Mouse (Mus musculus) spleen, postnatal 14 days (tissue): ENCODE results near the gene Reck.

Experiments used
- DNase-seq, 2 experiments: peaks; one replicate each; pipeline ENCODE4 v3.0.0; 2021 to 2022; ENCODE audit warnings: low spot score in 2 of 2

The Reck gene

GRCm38 (mm10) chr4:43875160-43875918 is at the start of gene Reck:
TSS of gene Reck (plus strand) at chr4:43875530.
- peak; percentile 49 to 64 for DNase-seq

GRCm38 (mm10) chr4:43828806-43829205 is 46.5 kb upstream of the Reck start:
- DNase-seq = no peak

DNA sequence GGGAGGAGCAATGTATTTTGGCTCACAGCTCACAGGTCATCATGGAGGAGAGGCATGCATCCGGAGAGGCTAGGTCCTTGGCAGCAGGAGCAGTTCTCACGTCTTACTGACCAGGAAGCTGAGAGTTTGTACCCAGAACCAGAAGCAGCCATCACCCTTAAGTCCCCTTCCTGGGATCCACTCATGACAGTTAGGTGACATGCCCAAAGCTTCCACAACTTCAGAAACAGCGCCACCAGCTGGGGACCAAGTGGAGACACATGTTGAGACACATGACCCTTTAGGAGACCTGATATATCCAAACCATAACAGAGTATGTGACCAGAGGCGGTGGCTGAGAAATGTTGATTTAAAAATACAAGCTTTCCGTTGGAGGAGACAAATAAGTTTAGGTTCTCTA is 43.3 kb upstream of the Reck start:
- DNase-seq = no peak

DNA sequence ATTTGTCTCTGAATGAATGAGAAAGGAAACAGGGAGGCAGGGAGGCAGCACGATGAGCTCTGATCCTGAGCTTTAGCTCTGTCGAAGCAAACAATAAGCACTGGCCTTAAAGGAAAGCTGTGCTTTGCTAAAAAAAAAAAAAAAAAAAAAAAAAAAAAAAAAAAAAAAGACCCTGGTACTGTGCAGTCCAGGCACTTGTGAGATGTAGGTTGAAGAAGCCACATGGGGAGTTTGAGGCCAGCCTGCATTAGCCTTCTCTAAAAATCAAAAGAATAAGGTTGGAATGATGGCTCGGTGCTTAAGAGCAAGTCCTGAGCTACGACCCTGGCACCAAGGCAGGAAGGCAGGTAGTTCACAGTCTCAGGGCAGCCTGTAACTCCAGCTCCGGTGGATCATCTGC is 41.6 kb upstream of the Reck start:
- DNase-seq = no peak

- DNase-seq = no peak
Measured at GRCm38 (mm10) chr4:43834749-43835148, 40.6 kb upstream of the Reck start.

DNA sequence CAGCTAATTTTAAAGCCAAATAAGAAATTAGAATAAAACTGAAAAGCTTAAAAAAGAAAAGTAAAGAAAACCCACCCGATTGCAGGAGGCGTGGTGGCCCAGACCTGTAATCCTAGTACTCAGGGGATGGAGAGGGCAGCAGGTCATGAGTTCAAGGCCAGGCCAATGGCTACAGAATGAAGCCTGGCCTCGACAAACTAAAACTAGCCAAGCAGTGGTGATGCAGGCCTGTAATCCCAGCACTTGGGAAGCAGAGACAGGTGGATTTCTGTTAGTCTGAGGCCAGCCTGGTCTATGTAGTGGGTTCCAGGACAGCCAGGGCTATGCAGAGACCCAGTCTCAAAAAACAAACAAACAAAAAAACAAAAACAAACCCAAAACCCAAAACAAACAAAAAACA is 37.0 kb upstream of the Reck start:
- DNase-seq = no peak

DNA sequence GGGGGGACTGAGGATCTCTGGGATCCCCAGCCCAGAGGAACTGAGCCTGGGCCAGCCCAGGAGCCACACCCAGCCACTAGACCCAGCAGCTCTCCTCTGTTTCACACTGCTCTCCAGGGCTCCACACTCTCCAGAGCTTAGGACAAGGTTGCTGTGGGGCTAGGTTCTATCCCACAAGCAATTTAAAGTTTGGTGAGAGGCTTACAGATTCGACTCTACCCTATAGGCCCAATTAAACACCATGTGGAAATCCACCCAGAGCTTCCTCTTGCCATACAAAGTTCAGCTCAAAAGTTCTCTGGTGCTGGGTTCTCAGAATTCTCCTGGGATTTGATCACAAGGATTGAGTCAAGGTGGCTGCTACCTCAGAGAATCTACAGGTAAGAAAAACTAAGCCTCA is 35.2 kb upstream of the Reck start, which contains the start of gene Olfr157:
TSS of gene Olfr157 (minus strand) at position 101 of the 400 bp plus-strand sequence.
- no peak for DNase-seq

GRCm38 (mm10) chr4:43851265-43851664 is 24.1 kb upstream of the Reck start, which contains the start of gene Olfr155:
TSS of gene Olfr155 (plus strand) at chr4:43851565.
- DNase-seq = no peak

GRCm38 (mm10) chr4:43854101-43854500 is 21.2 kb upstream of the Reck start:
- DNase-seq = no peak

GRCm38 (mm10) chr4:43859886-43860285 is 15.4 kb upstream of the Reck start:
- DNase-seq = no peak

DNA sequence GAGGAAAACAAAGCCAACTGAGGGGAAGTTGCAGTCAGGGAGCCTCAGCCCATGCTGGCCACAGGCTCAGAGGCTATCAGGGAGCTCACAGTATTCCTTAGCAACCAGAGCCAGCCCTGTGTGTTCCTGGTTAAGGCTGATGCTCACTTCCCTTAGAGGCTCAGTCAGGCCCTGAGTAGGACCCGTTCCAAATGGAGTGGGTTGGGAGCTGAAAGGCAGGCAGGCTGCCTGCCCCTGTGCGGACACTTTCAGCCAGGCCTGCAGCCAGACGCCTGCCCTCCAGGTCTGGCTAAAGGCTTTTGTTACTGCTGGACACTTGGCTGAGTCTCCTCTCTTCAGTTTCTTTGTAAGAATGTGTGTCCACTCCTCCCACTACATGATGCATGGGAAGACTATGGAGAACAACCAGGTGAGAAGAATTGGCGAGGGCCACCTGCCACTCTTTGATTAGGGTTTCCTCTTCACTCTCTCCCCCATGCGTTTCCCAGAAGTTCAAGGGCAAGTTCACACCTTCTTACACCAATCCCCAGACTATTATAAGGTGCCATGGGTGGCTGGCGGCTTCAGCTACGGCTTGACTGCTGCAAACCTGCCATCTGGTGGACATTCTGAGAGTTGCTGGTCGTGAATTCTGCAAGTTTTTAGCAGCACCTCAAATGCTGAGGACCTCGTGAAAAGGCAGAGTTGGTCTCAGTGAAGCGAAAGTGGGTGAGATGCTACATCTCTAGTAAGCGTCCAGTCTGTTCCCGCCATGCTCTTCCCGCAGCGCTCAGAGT is 14.4 kb upstream of the Reck start:
- peak in 1 of 2 experiments; percentile 32 for DNase-seq

- DNase-seq = no peak
Measured at GRCm38 (mm10) chr4:43863298-43863697, 12.0 kb upstream of the Reck start.

DNA sequence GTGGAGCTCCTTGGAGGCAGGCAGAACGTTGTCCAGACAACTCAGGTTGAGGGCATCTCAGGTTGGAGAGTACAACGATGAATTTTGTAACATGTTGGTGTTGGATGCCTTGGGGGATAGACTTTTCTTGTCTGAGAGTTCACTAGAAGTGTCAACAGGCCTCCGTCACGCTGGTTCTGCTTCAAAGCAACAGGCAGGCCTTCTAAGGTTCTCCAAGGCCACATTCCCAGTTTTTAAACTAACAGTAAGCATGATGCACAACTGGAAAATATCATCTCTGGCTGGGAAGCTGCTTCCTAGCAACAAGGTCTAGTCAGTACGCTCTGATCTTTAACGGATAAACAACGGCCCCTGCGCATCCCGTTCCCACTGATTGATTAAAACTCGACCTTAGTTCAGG is 5.5 kb upstream of the Reck start:
- DNase-seq = no peak

DNA sequence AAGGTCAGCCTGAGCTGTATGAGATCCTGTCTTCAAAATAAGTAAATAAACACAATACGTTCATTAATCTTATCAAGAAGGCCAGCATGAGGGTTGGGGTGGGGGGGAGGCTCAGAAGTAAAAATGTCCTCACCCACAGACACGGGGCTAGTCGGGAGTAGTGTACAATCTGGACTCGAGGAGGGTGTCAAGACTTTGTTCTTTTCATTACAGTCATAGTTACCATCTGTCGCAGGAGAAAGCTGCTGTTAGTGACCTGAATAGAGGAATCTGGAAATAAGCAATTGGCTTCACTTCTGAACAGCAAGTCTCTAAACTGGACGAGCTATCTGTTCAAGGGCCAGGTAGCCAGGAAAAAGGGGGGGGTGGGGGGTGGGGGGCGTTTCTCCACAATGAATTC is 829 bp upstream of the Reck start:
- no peak for DNase-seq

- no peak for DNase-seq
Measured at GRCm38 (mm10) chr4:43875919-43876411, 635 bp downstream of the Reck start.

- no peak for DNase-seq
Measured at GRCm38 (mm10) chr4:43877230-43877629, 1.9 kb downstream of the Reck start.

GRCm38 (mm10) chr4:43878121-43878776 is 2.9 kb downstream of the Reck start:
- DNase-seq = no peak

- DNase-seq = no peak
Measured at GRCm38 (mm10) chr4:43879566-43879965, 4.2 kb downstream of the Reck start.

GRCm38 (mm10) chr4:43884196-43884595 is 8.9 kb downstream of the Reck start:
- DNase-seq = no peak

DNA sequence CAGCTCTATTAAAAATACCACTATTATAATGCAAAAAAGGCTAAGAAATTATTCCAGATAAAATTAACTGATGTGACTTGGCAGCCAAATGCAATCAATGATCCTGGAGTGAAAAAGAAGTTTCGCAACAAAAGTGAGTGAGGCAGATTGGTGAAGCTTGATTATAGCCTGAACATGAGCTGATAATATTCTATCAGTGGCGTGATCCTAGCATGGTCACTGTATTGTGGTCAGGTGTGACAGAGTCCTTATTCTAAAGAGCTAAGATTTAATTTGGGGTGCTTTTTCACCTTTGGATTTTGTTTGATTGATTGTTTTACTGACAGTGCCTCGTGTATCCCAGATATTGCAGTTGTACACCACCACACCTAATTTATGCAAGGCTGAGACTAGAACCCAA is 15.9 kb downstream of the Reck start:
- no peak for DNase-seq

DNA sequence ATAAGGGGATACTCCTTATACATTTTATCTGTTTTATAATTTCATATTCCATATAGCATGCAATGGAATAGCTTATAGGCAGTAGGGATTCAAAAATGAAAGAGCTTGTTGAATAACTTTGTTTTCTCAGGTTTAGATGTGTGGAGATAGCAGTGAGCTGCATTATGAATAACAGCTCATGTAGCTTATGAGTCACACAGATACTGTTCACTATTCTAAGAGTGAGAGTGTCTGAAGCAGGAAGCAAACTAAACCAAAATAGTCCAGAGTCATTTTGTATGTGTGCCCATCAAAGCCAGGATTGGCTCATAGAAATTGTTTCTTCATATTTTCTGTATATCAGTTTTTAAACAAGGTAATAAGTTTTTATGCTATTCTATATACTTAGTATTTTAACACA is 21.9 kb downstream of the Reck start:
- no peak for DNase-seq

- DNase-seq = no peak
Measured at GRCm38 (mm10) chr4:43899197-43899596, 23.9 kb downstream of the Reck start.
